Mouse (Mus musculus): ENCODE results near the gene Utp20.

The Utp20 gene

GRCm38 (mm10) chr10:88717756-88718025, 108.9 kb downstream of the Utp20 start:
- no peak for DNase-seq (ENCODE audit: low read depth in 1 of 2, low spot score in 2 of 2)

- DNase-seq (ENCODE audit: low read depth in 1 of 2, low spot score in 2 of 2) = no peak
Observed at GRCm38 (mm10) chr10:88716986-88717755, 109.4 kb downstream of the Utp20 start.

- no peak for DNase-seq (ENCODE audit: low read depth in 1 of 2, low spot score in 2 of 2)
Observed at GRCm38 (mm10) chr10:88715621-88716020, 111.0 kb downstream of the Utp20 start.

GRCm38 (mm10) chr10:88714744-88715143, 111.9 kb downstream of the Utp20 start:
- DNase-seq (ENCODE audit: low read depth in 1 of 2, low spot score in 2 of 2) = no peak

- DNase-seq (ENCODE audit: low read depth in 1 of 2, low spot score in 2 of 2) = peak; percentile 23 to 24
Observed at GRCm38 (mm10) chr10:88712359-88712758, 114.2 kb downstream of the Utp20 start.

- no peak for DNase-seq (ENCODE audit: low read depth in 1 of 2, low spot score in 2 of 2)
Observed at GRCm38 (mm10) chr10:88708671-88709523, 117.7 kb downstream of the Utp20 start.

- no peak for DNase-seq (ENCODE audit: low read depth in 1 of 2, low spot score in 2 of 2)
Observed at GRCm38 (mm10) chr10:88700938-88701337, 125.7 kb downstream of the Utp20 start.
